Mouse (Mus musculus) adrenal gland, adult 18-20 months (tissue): ENCODE measurements around the gene Klc2. TPM values are rescaled to one million over a fixed set of nuclear protein-coding genes. Genes with fewer than 3 reads are reported as not detected.
A peak's percentile ranks its signal among the peaks of the same experiment; 100 is the strongest.
"Not testable (repeated sequence)": the region's sequence is repeated elsewhere in the genome, so short reads cannot be mapped to it uniquely, and the experiment has no call there.

Experiments used
- DNase-seq, 2 experiments: peaks; one replicate each; pipeline ENCODE4 v3.0.0; 2021 to 2022; ENCODE audit warnings: low spot score in 2 of 2
- total RNA-seq, 2 experiments: library from RNA; stranded (reverse); gene quantifications; 1 replicate in 1 of 2; 2 replicates in 1 of 2; pipeline ENCODE4 v1.2.3; 2021

Gene Klc2
- total RNA-seq, 2 experiments from 2014 or later: 49.2 to 49.8 TPM

DNA sequence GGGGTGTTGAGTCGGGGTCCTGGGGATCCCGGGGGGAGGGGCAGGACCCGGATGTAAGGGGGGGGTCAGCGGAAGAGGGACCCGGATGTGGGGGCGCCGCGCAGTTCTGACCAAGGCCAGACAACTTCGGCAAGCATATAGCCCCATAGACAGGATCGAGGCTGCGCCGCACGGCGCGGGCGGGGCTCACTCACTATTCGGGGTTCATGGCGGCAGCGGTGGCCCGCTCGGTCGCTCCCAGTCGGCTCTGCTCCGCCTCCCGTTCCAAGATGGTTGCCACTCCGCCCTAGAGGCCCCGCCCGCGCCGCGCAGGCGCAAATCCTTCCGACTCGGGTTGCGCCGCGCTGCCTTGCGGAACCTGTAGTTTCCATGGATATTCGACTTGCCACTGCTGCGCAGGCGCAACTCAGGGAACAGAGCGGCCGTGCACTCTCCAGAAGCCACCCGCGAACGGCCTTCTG, 11.6 kb downstream of the Klc2 start, which contains the start of gene Rab1b:
TSS of gene Rab1b (minus strand) at position 342 of the 461 bp plus-strand sequence.
- peak; percentile 95 to 96 for DNase-seq

DNA sequence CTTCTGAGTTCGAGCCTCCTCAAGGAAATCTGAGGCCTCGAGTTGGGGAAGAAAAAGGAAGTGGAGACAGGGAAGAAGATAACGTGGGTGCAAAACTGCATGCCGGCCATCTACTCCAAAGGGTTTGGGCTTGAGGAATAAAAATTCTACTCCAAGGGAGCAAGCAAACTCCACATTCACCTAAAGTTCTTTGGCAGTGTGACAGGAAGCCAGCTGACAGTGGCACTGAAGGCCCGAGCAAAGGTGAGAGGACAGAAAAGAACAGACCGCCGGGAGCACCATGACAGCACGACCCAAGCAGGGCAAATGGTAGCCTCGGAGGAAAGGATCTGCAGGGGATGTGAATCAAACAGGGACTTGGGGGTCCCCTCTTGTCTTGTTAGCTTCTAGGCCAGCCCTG, 12.3 kb downstream of the Klc2 start:
- peak in 1 of 2 experiments; percentile 38 for DNase-seq

DNA sequence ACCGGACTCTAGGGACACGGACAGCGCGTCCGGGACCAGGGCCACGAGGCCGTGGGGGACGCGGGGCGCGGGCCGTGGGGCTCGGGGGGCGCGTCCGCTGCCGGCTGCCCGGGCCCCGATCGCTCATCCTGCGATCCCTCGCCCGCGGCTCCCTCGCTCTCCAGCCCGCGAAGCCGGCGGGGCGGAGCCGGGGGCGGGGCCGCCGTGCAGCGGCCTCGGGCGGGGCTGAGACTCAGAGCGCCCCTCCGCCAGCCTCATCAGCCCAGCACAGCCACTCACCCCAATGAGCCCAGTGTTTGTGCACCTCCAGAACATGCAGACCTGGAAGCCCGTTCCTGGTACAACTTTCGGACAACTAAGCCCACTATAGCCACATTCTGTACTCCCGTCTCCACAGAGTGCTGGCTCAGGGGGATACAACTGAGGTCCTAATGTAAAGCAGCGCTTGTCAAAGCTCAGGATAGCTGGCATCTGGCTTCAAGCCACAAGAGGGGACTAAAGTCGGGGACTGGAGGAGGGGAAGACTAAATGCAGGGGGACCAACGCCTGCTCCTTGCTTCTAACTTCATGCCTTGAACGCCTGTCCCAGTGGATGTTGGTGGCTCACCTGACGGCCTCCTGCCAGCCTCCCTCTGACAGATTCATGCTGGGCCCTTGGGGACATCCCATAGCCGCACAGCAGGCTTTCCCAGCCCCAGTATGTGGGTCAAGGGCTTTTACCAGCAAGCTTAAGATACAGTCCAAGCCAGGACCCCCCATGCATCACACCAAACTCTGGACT, 19.8 kb downstream of the Klc2 start, which contains the start of gene Cnih2:
TSS of gene Cnih2 (minus strand) at position 159 of the 781 bp plus-strand sequence.
- peak; percentile 63 to 67 for DNase-seq

DNA sequence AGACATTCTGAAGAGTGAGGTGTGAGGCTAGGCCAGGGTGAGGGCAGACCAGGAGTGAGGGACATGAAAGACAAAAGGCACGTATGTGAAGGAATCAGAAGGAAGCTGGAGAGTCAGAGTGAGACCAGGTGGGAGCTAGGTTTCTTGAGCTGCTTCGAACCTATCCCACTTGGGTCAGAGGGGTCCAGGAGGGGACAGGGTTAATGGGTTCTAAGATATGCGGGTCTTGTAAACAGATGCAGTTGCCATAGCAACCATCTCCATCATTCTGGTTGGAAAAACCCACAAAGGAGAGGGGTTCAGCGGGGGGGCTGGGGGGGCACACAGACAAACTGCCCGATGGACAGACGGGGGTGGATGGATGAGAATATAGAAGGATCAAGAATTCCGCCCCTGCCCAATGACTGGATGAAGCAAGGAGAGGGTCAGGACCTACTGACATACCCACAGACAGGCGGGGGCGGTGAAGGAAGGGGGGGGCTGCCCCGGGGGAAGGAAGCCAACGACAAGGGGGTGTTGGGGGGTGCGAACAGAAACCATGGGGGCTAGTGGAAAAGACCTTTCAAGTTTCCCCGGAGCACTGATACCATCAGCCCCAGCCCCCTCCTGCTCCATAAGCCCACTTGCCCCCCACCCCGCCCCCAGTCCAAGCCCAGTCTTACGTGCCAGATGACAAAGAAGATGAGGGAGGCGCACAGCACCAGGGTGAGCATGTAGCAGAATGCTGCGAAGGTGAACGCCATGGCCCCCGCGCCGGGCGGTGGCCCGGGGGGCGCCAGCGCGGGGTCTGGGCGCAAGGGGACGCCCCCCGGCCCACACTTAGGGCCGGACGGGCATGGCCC, 20.6 kb downstream of the Klc2 start:
- DNase-seq: no peak

DNA sequence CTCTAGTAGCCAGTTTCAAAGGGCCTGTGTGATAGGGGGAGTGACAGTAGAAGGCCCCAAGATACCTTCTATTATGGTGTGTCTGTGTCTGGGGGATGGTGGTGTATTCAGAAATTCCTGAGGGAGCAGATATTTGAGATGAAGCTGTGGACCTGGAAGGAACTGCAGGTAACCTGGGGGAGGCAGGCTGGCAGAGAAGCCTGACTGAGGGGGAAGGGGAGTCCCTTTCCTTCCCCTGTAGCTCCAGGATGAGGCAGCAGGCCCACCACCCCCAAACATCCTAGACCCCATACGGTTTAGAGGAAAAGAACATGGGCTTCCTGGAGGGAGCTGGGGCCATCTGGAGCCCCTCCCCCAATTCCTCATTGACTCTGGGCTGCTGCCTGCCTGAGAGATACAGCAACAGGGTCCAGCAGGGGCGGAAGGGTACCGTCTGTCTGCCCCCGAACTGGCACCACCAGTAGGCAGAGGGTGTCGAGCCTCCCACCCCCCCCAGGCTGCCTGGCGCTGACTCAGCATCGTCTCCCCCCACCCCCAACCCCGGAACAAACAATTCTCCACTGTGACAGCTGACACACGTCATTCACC, 22.4 kb downstream of the Klc2 start:
- DNase-seq: no peak

DNA sequence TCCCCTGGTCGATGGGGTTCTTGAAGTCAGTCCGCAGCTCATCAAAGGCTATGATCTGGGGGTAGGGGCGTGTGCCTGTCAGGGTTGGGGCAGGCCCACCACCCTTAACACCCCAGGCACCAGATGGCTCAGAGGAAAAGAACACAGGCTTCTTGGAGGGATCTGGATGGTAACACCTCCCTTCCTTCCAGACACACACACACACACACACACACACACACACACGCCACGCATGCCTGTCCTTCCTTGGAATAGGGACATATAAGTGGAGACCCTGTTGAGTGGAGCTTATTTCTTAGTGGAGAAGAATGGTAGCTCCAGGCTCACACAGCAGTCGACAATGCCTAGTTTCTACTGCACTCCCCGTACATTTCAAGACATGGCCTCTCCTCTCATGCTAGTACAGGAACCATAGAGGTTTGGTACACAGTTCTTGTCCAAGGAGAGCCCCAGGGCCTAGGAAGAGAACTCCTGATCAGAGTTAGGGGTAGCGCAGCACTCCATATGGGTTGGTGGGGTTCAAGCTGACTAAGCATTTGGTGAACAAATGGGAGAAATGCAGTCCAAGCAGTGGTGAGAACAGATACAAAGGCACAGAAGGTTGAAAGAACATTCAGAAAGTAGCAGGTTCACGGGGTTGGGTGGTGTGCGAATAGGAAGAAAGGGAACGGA, 23.5 kb downstream of the Klc2 start:
- no peak for DNase-seq

DNA sequence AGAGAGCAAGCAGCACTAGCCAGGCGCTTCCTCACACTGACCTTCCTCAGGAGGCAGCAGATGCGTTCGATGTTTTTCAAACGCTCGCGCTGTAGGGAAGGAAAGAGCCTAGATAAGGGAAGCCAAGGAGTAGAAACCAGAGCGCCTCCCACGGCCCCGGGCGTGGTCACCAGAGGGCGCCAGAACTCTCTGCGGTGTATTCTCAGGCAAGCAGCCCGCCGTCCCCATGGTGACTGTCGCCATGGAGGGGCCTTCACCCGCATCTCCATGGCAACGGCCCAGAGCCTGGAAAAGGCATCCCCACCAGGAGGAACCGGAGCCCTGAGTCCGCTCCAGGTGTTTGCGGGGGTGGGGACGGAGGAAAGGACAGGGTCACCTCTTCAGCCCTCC, 24.1 kb downstream of the Klc2 start:
- DNase-seq: peak; percentile 89 to 92

DNA sequence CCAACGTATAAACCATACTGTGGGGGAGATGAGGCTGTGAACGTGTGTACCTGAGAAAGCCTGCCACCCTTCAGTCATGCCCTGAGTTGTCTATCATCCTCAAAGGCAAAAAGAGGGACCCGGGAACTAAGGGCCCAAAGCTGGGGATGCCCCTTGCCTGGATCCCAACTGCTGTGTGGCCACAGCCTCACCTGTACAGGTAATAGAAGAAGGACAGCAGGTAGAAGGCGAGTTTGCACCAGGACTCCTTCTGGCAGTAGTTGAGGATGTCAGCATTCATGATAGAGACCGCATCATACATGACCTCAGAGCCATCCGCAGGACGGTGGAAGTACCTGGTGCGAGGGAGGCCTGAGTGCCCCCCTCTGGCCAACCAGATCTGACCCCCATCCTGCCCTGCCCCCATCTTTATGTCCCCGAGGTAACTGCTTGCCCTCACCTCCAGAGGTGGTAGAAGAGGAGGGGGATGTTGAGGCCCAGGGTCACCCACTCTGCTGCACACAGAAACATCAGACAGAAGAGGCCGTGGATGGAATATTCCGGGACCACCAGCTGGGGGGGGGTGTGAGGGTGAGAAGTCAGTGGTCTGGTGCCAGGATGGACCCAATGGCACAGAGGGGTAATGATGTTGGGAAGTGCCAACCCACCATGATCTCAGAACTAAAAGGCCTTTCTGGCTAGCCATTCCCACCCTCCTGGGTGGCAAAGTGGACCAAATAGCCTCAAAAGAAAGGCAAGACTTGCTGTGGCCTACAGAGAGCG, 24.7 kb downstream of the Klc2 start:
- DNase-seq: no peak

DNA sequence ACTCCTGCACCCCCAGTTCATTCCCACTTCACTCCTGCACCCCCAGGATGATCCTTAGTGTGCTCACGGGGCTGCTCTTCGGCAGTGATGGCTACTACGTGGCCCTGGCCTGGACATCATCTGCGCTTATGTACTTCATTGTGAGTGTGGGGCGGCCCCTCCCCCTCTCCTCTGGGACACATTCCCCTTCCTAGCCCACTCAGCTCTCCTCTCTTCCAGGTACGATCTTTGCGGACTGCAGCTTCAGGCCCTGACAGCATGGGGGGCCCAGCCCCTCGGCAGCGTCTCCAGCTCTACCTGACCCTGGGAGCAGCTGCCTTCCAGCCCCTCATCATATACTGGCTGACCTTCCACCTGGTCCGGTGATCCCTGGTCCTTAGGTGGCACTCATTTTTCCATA, 26.3 kb downstream of the Klc2 start:
- DNase-seq: no peak

DNA sequence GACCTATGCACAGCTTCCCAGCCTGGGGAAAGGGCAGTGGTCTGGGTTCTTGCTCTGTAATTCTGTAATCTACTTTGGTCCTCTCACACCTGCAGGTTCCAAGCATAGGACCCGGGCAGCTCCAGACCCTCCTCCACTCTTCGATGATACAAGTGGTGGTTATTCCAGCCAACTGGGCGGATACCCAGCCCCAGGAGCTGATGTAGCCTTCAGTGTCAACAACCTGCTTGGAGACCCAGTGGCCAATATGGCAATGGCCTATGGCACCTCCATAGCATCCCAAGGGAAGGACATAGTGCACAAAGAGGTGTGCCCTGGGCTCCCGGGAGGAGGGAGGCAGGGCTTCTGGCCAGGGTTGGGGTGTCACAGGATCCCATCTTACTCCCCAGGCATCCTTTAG, 29.0 kb downstream of the Klc2 start:
- DNase-seq: no peak

DNA sequence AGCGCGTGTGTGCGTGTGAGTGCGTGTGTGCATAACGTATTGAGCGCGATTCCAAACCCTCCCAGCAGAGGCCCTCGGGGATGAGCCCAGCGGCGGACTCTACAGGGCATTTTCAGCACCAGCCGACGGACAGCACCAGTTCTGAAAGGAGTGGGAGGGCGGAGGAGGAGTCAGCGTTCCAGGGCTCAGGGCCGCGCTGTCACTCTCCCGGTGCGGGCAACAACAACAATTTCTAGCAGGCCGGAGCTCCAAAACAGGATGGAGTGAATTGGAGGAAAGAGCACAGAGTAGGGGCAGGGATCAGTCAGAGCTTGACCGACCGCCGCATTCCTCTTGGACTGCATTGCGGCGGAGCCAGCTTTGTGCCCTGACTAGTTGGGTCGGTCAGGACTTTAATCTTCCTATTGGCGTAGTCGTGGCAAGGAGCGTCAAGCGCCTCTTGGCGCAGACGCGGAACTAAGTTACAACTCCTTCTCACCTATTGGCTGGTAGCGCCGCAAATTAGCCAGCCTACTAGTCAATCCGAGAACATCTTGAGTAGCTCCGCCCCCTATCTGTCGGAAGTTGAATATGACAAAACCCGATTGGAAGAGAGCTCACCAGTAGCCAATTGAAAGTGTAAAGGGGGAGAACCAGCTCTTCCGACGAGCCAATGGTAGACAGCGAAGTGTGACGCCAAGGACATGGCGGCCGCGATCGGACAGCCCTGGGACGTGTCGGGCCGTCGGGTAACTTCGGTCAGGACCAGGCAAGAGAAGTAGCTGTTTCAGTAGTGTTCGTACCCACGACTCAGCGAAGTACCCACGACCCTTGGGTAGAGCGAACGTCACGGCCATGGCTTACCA, 30.3 kb downstream of the Klc2 start, which contains the start of gene Yif1a:
TSS of gene Yif1a (plus strand) at position 655 of the 845 bp plus-strand sequence.
- DNase-seq: peak; percentile 89 to 90

DNA sequence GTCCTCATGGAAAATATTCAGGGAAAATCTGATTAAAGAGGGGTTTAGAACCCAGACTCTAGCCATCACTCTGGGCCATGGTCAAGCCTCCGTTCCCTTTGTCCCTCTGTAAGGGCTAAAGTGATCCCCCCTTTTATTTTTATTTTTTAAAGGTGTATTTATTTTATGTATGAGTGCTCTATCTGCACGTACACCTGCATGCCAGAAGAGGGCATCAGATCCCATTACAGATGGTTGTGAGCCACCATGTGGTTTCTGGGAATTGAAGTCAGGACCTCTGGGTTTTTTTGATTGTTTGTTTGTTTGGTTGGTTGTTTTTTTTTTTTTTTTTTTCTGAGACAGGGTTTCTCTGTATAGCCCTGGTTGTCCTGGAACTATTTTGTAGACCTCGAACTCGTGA, 31.8 kb downstream of the Klc2 start:
- DNase-seq: not testable (repeated sequence)

DNA sequence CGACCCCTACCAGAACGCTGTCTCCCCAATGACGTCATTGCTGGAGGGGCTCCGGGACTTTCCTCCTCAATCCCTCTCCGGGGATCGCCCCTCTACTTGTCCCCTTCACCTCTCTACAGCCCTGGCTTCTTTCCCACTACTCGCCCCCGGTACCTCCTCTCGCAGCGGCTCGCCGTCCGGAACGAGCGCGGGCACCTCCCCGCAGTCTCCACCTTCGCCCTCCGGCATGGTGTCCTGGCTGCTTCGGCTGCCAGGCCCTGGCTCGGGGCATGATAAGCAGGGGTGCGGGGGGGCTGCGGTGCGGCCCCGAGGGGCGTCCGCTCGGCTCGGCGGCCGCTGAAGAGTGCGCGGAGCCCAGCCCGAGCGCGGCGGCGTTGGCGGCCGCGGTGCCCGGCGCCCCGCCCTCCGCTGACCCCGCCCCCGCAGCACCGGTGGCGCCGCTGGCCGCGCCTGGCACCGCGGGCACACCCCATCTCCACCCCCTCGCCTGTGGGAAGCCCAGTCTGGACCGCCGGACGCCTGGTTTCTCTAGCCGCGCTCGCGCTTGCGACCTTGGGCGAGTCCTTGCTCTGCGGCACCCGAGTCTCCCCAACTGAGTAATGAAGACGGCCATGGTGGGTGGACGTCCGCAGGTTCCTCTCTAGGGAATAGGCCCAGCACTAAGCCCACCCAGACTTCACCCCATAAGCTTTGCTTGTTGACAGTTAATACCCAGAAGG, 33.1 kb downstream of the Klc2 start, which contains the start of gene Tmem151a:
TSS of gene Tmem151a (minus strand) at position 387 of the 719 bp plus-strand sequence.
- peak; percentile 56 for DNase-seq

DNA sequence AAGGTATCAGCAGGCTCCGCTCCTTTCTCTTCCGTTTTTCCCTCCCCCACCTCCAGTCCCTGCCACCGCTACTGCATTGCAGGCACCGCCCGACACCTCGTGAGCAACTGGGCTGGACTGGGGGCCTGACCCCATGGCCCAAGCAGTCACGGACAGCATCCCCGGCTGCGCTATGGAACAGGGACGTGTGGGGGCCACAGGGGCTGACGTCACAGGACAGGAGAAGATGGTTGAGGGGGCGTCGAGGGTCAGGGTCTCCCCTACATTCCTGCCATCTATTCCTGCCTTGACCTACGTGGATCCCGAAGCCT, 33.6 kb downstream of the Klc2 start:
- DNase-seq: no peak

DNA sequence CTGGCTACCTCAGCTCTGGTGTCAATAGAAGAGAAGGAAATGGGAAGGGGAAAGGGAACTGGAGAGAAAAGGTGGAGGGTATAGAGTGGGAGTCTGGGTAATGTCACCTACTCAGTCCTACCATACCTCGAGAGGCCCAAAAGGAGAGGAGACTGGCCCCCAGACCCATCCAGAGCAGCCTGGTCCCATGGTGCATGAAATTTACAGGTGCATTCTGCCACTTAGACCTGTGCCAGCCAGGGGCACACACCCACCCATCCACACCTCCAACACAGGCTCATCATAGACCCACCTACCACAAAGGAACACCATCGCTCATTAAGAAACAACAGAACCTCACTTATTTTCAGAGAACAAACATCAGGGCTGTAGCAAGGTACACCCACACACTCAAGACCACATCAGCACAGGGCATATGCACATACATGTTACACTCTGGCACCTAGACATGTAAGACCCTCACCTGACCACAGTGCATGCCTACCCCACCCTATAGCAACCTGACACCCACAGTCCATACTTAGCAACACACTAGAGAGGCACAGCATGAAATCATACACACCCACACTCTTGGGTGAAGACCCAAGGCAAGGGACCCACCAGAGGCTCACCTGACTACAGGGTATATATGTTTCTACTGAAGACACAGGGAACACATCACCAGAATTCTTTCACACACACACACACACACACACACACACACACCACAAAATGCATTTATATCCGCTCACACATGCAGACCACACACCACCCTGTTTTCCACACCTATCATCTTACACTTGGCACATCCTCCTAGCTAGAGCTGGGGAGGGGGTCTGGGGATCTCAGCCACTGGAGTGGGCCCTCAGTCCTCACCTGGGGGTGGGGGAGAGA, 34.2 kb downstream of the Klc2 start:
- DNase-seq: no peak

DNA sequence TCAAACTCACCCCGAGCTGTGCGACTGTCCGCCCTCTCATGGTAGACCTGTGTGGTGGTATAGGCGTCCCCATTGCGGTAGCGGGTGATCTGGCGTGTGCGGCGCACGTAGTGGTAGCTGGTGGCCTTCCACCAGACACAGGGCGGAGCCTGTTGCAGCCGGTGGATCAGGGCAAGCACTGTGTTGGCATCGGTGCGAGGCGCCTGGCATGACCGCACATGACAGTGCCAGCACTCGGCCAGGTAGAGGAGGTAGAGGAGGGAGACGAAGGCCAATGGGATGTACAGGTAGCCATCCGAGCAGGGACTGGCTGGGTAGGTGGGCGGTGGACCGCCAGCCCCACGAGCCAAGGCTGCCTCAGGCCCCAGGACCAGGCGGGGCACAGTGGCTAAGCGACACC, 35.8 kb downstream of the Klc2 start:
- no peak for DNase-seq

DNA sequence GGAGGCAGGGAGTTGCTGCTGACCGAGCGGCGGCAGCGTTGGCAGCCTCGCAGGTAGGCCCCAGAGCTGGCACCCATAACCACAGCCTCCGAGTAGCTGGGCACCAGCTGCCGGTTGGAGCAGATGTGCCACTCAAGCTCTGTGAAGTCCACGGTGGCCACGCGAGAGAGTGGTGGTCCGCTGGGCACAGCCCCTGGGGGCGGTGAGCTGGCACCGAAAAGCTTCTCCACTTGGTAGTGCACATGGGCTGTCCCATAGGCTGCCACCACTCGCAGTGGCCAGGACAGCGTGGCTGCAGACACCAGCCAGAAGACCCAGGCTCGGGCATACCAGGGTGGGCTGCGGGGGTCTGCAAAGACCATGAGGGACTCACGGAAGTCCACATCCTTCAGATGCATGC, 36.4 kb downstream of the Klc2 start:
- DNase-seq: no peak

DNA sequence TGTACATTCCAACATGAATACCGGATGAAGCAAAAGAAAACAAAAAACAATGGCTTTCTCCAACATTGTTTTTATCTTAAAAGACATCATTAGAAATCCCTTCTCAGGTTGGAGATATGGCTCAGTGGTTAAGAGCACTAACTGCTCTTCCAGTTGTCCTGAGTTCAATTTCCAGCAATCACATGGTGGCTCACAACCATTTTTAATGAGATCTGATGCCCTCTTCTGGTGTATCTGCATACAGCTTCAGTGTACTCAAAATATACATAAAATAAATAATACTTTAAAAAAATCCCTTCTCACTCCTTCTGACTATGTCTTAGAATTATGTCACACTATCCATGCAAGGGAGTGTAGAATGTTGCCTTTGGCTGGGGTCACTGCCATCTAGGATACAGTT, 39.1 kb downstream of the Klc2 start:
- no peak for DNase-seq
